Mouse (Mus musculus) myocyte (in vitro differentiated cells): ENCODE data around the gene Slmap.

Experiments
- POLR2AphosphoS2 ChIP-seq: IDR thresholded peaks from one replicate; pipeline ENCODE4 v1.6.1; 2011; ENCODE audit warnings: low read depth, control low read depth; ENCODE audit not compliant: insufficient read length
- SRF ChIP-seq: IDR thresholded peaks from one replicate; pipeline ENCODE4 v1.6.1; 2011; ENCODE audit warnings: low read depth; ENCODE audit not compliant: control insufficient read depth, insufficient read length

DNA sequence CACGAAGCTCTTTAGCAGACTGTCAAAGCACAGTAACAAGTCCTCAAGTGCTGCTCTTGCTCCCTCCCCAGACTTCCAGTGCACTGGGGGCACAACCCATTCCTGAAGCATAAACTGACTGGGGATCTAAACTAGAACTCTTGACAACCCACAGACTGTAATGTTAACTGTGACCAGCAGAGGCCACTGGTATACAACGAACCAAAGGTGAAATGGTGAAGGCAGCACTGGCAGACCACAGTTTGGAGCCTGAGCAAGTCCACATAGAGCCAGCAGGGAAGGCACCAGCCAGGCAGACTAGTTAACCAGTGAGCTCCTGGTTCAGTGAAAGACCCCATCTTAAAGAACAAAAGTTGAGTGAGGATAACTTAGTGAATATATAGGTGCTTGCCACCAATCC lies 43.6 kb downstream of the Slmap start:
- TF ChIP-seq SRF (no peak), POLR2AphosphoS2 (no peak)
